Mouse (Mus musculus) thymus, postnatal 36 days (tissue): ENCODE results near the gene Gch1.

Experiments used
- DNase-seq, 2 experiments: peaks; one replicate each; pipeline ENCODE4 v3.0.0; 2022; ENCODE audit warnings: mixed read lengths in 2 of 2

Gch1 gene

GRCm38 (mm10) chr14:47188848-47189634, at the start of gene Gch1:
Gene Gch1 (minus strand): TSS chr14:47189413.
- DNase-seq = peak; percentile 90

GRCm38 (mm10) chr14:47237286-47237685, 48.1 kb upstream of the Gch1 start:
- no peak for DNase-seq

- no peak for DNase-seq
Measured at GRCm38 (mm10) chr14:47236491-47236890, 47.3 kb upstream of the Gch1 start.

- peak in 1 of 2 experiments; percentile 33 for DNase-seq
Measured at GRCm38 (mm10) chr14:47234526-47235250, 45.5 kb upstream of the Gch1 start.

GRCm38 (mm10) chr14:47234032-47234431, 44.8 kb upstream of the Gch1 start:
- DNase-seq = no peak

GRCm38 (mm10) chr14:47233602-47234001, 44.4 kb upstream of the Gch1 start:
- no peak for DNase-seq

- no peak for DNase-seq
Measured at GRCm38 (mm10) chr14:47229796-47230376, 40.7 kb upstream of the Gch1 start.

- DNase-seq = no peak
Measured at GRCm38 (mm10) chr14:47225931-47226330, 36.7 kb upstream of the Gch1 start.

- DNase-seq = peak in 1 of 2 experiments; percentile 56
Measured at GRCm38 (mm10) chr14:47224476-47225325, 35.5 kb upstream of the Gch1 start.

- DNase-seq = peak; percentile 70 to 87
Measured at GRCm38 (mm10) chr14:47222631-47223450, 33.6 kb upstream of the Gch1 start.

GRCm38 (mm10) chr14:47221567-47221966, 32.4 kb upstream of the Gch1 start:
- DNase-seq = peak in 1 of 2 experiments; percentile 43

GRCm38 (mm10) chr14:47220231-47221025, 31.2 kb upstream of the Gch1 start:
- peak in 1 of 2 experiments; percentile 55 for DNase-seq

GRCm38 (mm10) chr14:47218766-47219606, 29.8 kb upstream of the Gch1 start:
- DNase-seq = no peak

GRCm38 (mm10) chr14:47216541-47216940, 27.3 kb upstream of the Gch1 start:
- no peak for DNase-seq

GRCm38 (mm10) chr14:47214367-47214766, 25.2 kb upstream of the Gch1 start:
- DNase-seq = no peak

GRCm38 (mm10) chr14:47213305-47213704, 24.1 kb upstream of the Gch1 start:
- DNase-seq = no peak

- no peak for DNase-seq
Measured at GRCm38 (mm10) chr14:47209669-47210164, 20.5 kb upstream of the Gch1 start.

GRCm38 (mm10) chr14:47208564-47209493, 19.6 kb upstream of the Gch1 start:
- no peak for DNase-seq

- DNase-seq = no peak
Measured at GRCm38 (mm10) chr14:47206601-47207000, 17.4 kb upstream of the Gch1 start.
